Mouse (Mus musculus) cerebellum, adult 2 months (tissue): ENCODE data around the gene Ttbk1. TPM values are rescaled to one million over a fixed set of nuclear protein-coding genes. Genes with fewer than 3 reads are reported as not detected.

ENCODE experiments used
- DNase-seq, 2 experiments: peaks; one replicate each; pipeline ENCODE4 v3.0.0; 2021
- H3K27ac ChIP-seq: fragments of 200-500 bp; 2 replicates; pipeline ENCODE4 v1.5.1; 2012; ENCODE audit warnings: low read length, control low read depth, inconsistent platforms; ENCODE audit not compliant: insufficient read depth
- H3K27me3 ChIP-seq: fragments of 200-500 bp; 2 replicates; pipeline ENCODE4 v1.6.1; 2012; ENCODE audit warnings: inconsistent platforms, mild to moderate bottlenecking, low read length, moderate library complexity; ENCODE audit not compliant: control insufficient read depth, insufficient read depth
- H3K4me1 ChIP-seq: fragments of 200-500 bp; 2 replicates; pipeline ENCODE4 v1.6.1; 2011; ENCODE audit warnings: low read length; ENCODE audit not compliant: control insufficient read depth, insufficient read depth
- H3K4me3 ChIP-seq: fragments of 200-500 bp; replicated peaks from 2 replicates; pipeline ENCODE3; 2011; ENCODE audit warnings: mild to moderate bottlenecking, low read depth, low read length, control low read depth; ENCODE audit not compliant: insufficient read depth
- CTCF ChIP-seq: fragments of 200-500 bp; IDR thresholded peaks from 2 replicates; pipeline ENCODE4 v1.5.1; 2011; ENCODE audit warnings: low read depth, mild to moderate bottlenecking, control low read depth, low read length, moderate library complexity, borderline replicate concordance; ENCODE audit not compliant: insufficient read depth
- POLR2A ChIP-seq: fragments of 200-500 bp; IDR thresholded peaks from 2 replicates; pipeline ENCODE4 v1.6.1; 2011; ENCODE audit warnings: low read length, control low read depth, borderline replicate concordance; ENCODE audit not compliant: insufficient read depth
- WGBS: fragments of 180-500 bp; shearing (Covaris S2); methylation state at CpG from one replicate; pipeline ENCODE4 v1.1.7; 2018; 5-methylcytosine and 5-hydroxymethylcytosine counted together
- polyA plus RNA-seq: library from polyadenylated mRNA; depleted of rRNA; stranded (reverse); fragments of >200 nt; gene quantifications from 2 replicates; pipeline ENCODE4 v1.2.3, GENCODE M21; 2012

The Ttbk1 gene
- polyA plus RNA-seq, 1 experiment = 46.7 TPM

DNA sequence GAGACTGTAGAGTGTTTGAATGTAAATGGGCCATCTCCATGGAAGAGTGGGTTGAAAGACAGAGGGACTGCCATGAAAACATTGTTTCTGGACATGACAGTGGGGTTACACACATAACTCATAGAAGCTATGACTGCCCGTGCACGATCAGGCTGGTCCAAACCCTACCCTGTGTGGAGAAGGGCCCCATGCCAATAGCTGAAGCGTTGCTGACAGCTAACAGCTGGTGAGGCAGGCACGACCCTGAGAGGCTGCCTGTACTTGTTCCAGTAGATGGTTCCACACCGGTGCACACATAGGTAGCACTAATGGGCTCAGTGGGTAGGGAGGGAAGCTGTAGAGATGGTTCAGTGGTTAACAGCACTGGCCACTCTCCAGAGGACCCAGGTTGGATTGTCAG is 8.0 kb upstream of the Ttbk1 start:
- 23% methylated on average over 5 of the region's 5 CpGs for WGBS
- DNase-seq = no peak

DNA sequence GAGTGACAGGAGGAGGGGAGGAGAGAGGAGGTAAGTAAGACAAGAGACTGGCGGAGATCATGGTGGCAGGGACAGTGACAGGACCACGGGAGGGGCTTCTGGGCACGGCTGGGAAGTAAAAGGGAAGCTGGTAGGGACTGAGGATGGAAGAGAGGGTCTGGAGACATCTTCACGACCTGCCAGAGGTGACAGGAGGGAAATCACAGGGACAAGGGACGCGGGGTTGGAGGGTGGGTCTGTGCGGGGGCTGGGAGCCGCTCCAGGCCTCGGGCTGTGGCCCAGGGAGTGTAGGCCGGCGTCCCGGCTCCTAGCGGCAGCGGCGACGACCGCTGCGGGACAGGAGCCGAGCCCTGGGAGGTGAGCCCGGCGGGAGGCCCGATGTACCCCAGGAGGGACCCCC is 480 bp downstream of the Ttbk1 start:
- DNase-seq = peak; percentile 35 to 50
- Histone ChIP-seq H3K27me3 (no peaks in the 10 kb centered on the region), H3K4me3 (peak overlapping the region; percentile 80), H3K27ac (peak overlapping the region; percentile 49), H3K4me1 (peaks cover 17% of the 10 kb centered on the region)
- TF ChIP-seq CTCF = no peak
- no peak for TF ChIP-seq POLR2A
- under 1% methylated on average over 22 of the region's 22 CpGs for WGBS

More for the DNA sequence above, 8.0 kb upstream of the Ttbk1 start:
- no peak overlapping the region for H3K27ac ChIP-seq
- no peak for TF ChIP-seq POLR2A
- no peaks in the 10 kb centered on the region for H3K4me1 ChIP-seq
- no peaks in the 10 kb centered on the region for H3K27me3 ChIP-seq
- no peak overlapping the region for H3K4me3 ChIP-seq

DNA sequence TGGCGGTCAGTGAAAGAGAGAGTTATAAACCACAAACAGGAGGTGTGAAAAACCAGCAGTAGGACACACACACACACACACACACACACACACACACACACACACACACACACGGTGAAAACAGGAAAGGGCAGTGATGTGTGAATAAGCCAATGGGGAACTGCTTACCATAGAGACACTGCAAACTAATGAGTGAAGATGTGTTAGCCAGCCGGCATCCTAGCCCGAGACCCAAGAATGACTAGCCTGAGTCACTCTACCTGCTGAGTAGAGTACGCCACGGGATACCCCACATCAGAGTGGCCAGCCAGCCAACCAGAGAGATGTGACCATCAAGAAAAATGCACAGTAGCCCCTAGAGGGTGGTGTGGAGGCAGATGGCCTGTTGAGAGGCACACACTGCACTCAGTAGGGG is 3.0 kb downstream of the Ttbk1 start:
- 5% methylated on average over 6 of the region's 6 CpGs for WGBS

DNA sequence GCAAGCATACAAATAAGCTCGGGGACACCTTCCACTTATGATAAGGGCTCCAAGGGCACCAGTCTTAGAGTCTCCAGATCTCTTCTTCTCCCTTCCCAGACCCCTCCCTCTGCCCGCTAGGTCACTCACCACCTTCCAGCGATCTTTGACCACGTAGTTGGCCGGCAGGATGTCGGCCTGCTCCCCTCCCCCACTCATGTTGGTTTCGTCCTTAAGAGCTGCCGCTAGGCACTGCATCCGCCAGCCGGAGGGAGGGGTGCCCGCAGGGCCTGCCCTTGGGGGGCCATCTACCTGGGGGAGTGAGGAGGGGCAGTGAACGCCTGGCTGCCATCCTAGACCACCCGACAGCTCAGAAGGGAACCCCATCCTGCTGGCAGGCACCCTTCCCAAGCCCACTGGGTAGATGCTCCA is 3.4 kb downstream of the Ttbk1 start:
- peak overlapping the region; percentile 8 for H3K27ac ChIP-seq
- peaks cover 17% of the 10 kb centered on the region for H3K4me1 ChIP-seq
- no peaks in the 10 kb centered on the region for H3K27me3 ChIP-seq
- DNase-seq = peak; percentile 59 to 64
- TF ChIP-seq CTCF (no peak), POLR2A (no peak)
- H3K4me3 ChIP-seq = peak overlapping the region; percentile 83
- under 1% methylated on average over 13 of the region's 13 CpGs for WGBS

More for the DNA sequence above, 3.0 kb downstream of the Ttbk1 start:
- peak overlapping the region; percentile 83 for H3K4me3 ChIP-seq
- H3K27ac ChIP-seq = peak overlapping the region; percentile 8
- no peaks in the 10 kb centered on the region for H3K27me3 ChIP-seq
- TF ChIP-seq POLR2A (no peak), CTCF (no peak; the same call in 1 of the 2 replicates)
- DNase-seq = peak; percentile 63 to 69
- H3K4me1 ChIP-seq = peaks cover 17% of the 10 kb centered on the region

DNA sequence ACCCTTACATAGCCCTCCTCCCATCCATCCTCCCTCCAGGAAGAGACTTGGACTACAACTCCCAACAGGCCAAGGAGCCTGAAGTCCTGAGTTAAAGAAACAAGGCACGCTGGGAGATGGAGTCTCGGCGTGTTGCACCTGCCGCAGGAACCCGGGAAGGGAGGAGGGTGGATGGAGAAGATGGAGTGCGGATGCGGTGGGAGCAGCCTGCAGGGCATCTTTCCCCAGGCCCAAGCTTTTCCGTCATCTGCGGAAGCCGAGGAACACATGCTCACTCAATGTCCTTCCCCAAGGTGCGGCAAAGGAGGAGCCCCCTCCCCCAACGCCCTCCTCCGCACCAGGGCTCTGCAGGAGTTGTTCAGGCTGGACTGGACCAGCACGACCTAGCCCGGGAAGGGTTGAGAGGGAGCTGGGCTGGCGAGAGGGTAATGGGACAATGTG is 3.9 kb downstream of the Ttbk1 start:
- peak; percentile 82 to 83 for DNase-seq
- under 1% methylated on average over 16 of the region's 16 CpGs for WGBS
- TF ChIP-seq CTCF = no peak
- TF ChIP-seq POLR2A = peak; percentile 49; the same call in 1 of the 2 replicates
- peaks cover 17% of the 10 kb centered on the region for H3K4me1 ChIP-seq
- no peaks in the 10 kb centered on the region for H3K27me3 ChIP-seq
- H3K4me3 ChIP-seq = peak overlapping the region; percentile 83
- H3K27ac ChIP-seq = peak overlapping the region; percentile 8

DNA sequence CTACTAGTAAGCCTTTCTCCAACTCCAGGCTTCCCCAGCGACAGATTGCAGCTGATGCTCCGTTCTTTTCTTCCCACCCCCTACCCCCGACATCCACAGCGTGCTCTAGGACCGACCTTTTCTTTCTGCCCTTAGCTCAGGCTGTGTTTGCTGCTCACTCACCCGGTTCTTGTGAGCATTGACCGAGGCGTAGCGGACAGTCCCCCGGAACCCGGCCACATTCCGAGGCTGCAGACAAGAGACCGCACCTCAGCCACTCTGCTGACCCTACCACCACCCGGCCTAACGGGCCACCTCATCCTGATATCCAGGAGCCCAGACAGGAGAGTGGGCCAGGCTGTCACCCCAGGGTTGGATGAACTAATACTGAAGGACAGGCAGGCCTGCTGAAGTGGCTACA is 10.2 kb downstream of the Ttbk1 start:
- Histone ChIP-seq H3K27ac (no peak overlapping the region), H3K4me1 (peaks cover 5% of the 10 kb centered on the region; the same call in 1 of the 2 replicates), H3K27me3 (no peaks in the 10 kb centered on the region), H3K4me3 (no peak overlapping the region)
- no peak for DNase-seq
- TF ChIP-seq CTCF = no peak
- no peak for TF ChIP-seq POLR2A
- 68% methylated on average over 15 of the region's 15 CpGs for WGBS

DNA sequence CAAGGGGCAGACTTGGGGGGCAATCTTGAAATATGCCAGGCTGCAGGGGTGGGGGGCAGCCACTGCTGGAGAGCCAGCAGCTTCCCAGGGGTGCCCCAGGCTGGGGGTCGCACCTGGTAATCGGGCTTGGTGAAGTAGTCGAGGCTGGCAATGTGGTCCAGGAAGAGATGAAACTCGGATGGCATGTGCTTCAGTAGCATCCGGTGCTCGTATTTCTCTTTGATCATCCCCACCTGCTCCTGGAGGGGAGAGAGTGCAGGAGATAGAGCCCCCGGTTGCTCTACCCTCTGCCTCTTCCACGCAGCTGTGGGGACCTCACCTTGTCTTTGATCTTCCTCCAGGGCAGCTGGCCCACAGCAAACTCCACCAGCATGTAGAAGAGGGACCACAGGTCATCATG is 10.9 kb downstream of the Ttbk1 start:
- Histone ChIP-seq H3K4me1 (peaks cover 5% of the 10 kb centered on the region; the same call in 1 of the 2 replicates), H3K4me3 (no peak overlapping the region), H3K27me3 (no peaks in the 10 kb centered on the region), H3K27ac (no peak overlapping the region)
- 77% methylated on average over 8 of the region's 8 CpGs for WGBS
- TF ChIP-seq CTCF = no peak
- no peak for TF ChIP-seq POLR2A
- no peak for DNase-seq

DNA sequence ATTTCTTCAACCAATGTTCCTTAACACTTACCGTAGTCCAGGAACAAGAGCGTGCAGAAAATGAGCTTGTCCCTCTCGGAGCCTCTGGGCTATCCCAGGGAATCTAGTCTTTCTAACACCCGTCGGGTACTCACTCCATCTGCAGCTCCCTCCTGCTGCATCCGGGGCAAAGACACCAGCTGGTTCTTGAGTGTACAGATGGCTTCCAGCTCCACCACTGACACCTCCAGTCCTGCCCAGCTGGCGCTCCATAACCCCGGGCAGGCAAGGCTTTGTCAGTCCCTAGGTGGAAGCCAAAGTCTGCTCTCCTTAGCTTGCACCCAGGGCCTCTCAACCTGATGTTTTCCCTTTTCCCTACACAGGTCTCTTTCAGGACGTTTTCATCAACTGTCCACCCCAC is 19.6 kb downstream of the Ttbk1 start:
- TF ChIP-seq POLR2A (no peak), CTCF (no peak)
- peak; percentile 68 to 75 for DNase-seq
- H3K4me1 ChIP-seq = peaks cover 41% of the 10 kb centered on the region
- no peak overlapping the region for H3K4me3 ChIP-seq
- no peaks in the 10 kb centered on the region for H3K27me3 ChIP-seq
- peak overlapping the region; percentile 49 for H3K27ac ChIP-seq
- WGBS = 17% methylated on average over 9 of the region's 9 CpGs

DNA sequence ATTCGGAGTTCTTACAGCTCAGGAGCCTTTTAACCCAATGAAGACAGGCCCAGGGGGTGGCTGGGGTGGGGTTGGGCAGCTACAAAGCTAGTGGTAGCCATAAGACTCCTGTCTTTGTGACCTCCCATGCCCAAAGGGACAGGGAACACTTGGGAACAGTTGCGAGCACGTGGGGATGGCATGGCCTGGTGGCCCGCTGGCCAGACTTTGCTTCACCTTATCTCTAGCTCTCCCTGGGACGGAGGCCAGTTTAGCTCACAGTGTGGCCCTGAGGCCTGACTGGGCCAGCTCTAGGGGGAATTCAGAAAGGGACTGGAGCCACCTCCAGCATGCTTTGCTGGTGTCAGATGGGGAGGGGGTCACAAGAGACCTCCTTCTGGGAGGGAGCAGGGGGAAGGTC is 25.2 kb downstream of the Ttbk1 start:
- Histone ChIP-seq H3K27ac (no peak overlapping the region), H3K4me1 (peaks cover 24% of the 10 kb centered on the region), H3K27me3 (no peaks in the 10 kb centered on the region), H3K4me3 (no peak overlapping the region)
- 41% methylated on average over 5 of the region's 5 CpGs for WGBS
- TF ChIP-seq CTCF (no peak), POLR2A (no peak)
- DNase-seq = no peak
